Mouse (Mus musculus): ENCODE measurements around the gene Rnase13. TPM values are rescaled to one million over a fixed set of nuclear protein-coding genes. Genes with fewer than 3 reads are reported as not detected.
A peak's percentile ranks its signal among the peaks of the same experiment; 100 is the strongest.

Gene Rnase13
- polyA plus RNA-seq, 1 experiment from 2014 or later = not detected

- H3K27me3 ChIP-seq (ENCODE audit: control insufficient read depth, insufficient read depth, low read length) = no peaks in the 10 kb centered on the region
- DNase-seq (ENCODE audit: low spot score) = no peak
- no peak overlapping the region for H3K9ac ChIP-seq (ENCODE audit: low read length)
- no peak overlapping the region for H3K4me3 ChIP-seq (ENCODE audit: low read depth, low read length)
- H3K9me3 ChIP-seq (ENCODE audit: control insufficient read depth, low read length) = no peaks in the 10 kb centered on the region
- ATAC-seq (ENCODE audit: insufficient read depth, low FRiP score, low TSS enrichment) = no peak
- H3K27ac ChIP-seq (ENCODE audit: low read depth, low read length) = no peak overlapping the region
- no peaks in the 10 kb centered on the region for H3K4me1 ChIP-seq (ENCODE audit: control insufficient read depth, insufficient read depth, low read length)
- 81% methylated on average over 4 of the region's 4 CpGs for WGBS
- no peaks in the 10 kb centered on the region for H3K36me3 ChIP-seq (ENCODE audit: control insufficient read depth, insufficient read depth, low read length)
- H3K4me2 ChIP-seq (ENCODE audit: low read depth) = no peak overlapping the region
These were observed 3.6 kb downstream of the Rnase13 start for GRCm38 (mm10) chr14:51918966-51919365.

GRCm38 (mm10) chr14:51918125-51918524 is 4.4 kb downstream of the Rnase13 start, which contains the start of gene Tppp2:
Gene Tppp2 (plus strand): TSS chr14:51918425.
- 91% methylated on average over 4 of the region's 4 CpGs for whole genome bisulfite sequencing
- Histone ChIP-seq H3K27me3 (ENCODE audit: control insufficient read depth, insufficient read depth, low read length) (peaks cover 4% of the 10 kb centered on the region; the same call in 1 of the 2 replicates), H3K4me3 (ENCODE audit: low read depth, low read length) (no peak within 1 kb of the TSS), H3K27ac (ENCODE audit: low read depth, low read length) (no peak within 1 kb of the TSS), H3K9ac (ENCODE audit: low read length) (no peak within 1 kb of the TSS), H3K4me2 (ENCODE audit: low read depth) (no peak within 1 kb of the TSS), H3K36me3 (ENCODE audit: control insufficient read depth, insufficient read depth, low read length) (no peaks in the 10 kb centered on the region), H3K4me1 (ENCODE audit: control insufficient read depth, insufficient read depth, low read length) (peaks cover 5% of the 10 kb centered on the region), H3K9me3 (ENCODE audit: control insufficient read depth, low read length) (no peaks in the 10 kb centered on the region)
- DNase-seq (ENCODE audit: low spot score) (no peak), ATAC-seq (ENCODE audit: insufficient read depth, low FRiP score, low TSS enrichment) (no peak)

GRCm38 (mm10) chr14:51916539-51916938 is 6.0 kb downstream of the Rnase13 start:
- Histone ChIP-seq H3K9ac (ENCODE audit: low read length) (no peak overlapping the region), H3K4me1 (ENCODE audit: control insufficient read depth, insufficient read depth, low read length) (peaks cover 5% of the 10 kb centered on the region), H3K36me3 (ENCODE audit: control insufficient read depth, insufficient read depth, low read length) (no peaks in the 10 kb centered on the region), H3K27ac (ENCODE audit: low read depth, low read length) (no peak overlapping the region), H3K27me3 (ENCODE audit: control insufficient read depth, insufficient read depth, low read length) (peaks cover 4% of the 10 kb centered on the region; the same call in 1 of the 2 replicates), H3K9me3 (ENCODE audit: control insufficient read depth, low read length) (no peaks in the 10 kb centered on the region), H3K4me2 (ENCODE audit: low read depth) (no peak overlapping the region), H3K4me3 (ENCODE audit: low read depth, low read length) (no peak overlapping the region)
- 87% methylated on average over 4 of the region's 4 CpGs for WGBS
- DNase-seq (ENCODE audit: low spot score) (no peak), ATAC-seq (ENCODE audit: insufficient read depth, low FRiP score, low TSS enrichment) (no peak)

GRCm38 (mm10) chr14:51915030-51915429 is 7.5 kb downstream of the Rnase13 start:
- 46% methylated on average over 3 of the region's 3 CpGs for WGBS
- Histone ChIP-seq H3K27ac (ENCODE audit: low read depth, low read length) (no peak overlapping the region), H3K4me3 (ENCODE audit: low read depth, low read length) (no peak overlapping the region), H3K4me2 (ENCODE audit: low read depth) (no peak overlapping the region), H3K4me1 (ENCODE audit: control insufficient read depth, insufficient read depth, low read length) (peaks cover 5% of the 10 kb centered on the region), H3K36me3 (ENCODE audit: control insufficient read depth, insufficient read depth, low read length) (no peaks in the 10 kb centered on the region), H3K27me3 (ENCODE audit: control insufficient read depth, insufficient read depth, low read length) (peaks cover 4% of the 10 kb centered on the region; the same call in 1 of the 2 replicates), H3K9me3 (ENCODE audit: control insufficient read depth, low read length) (no peaks in the 10 kb centered on the region), H3K9ac (ENCODE audit: low read length) (no peak overlapping the region)
- ATAC-seq (ENCODE audit: insufficient read depth, low FRiP score, low TSS enrichment) (no peak), DNase-seq (ENCODE audit: low spot score) (no peak)

- peak; percentile 55 for ATAC-seq (ENCODE audit: insufficient read depth, low FRiP score, low TSS enrichment)
- H3K36me3 ChIP-seq (ENCODE audit: control insufficient read depth, insufficient read depth, low read length) = no peaks in the 10 kb centered on the region
These were observed 8.4 kb downstream of the Rnase13 start, which contains the start of gene Ndrg2 for GRCm38 (mm10) chr14:51913960-51914762. Gene Ndrg2 (minus strand): TSS chr14:51914158.

GRCm38 (mm10) chr14:51913062-51913959 is 9.3 kb downstream of the Rnase13 start:
- Histone ChIP-seq H3K9ac (ENCODE audit: low read length) (peak overlapping the region; percentile 60), H3K27me3 (ENCODE audit: control insufficient read depth, insufficient read depth, low read length) (peaks cover 4% of the 10 kb centered on the region; the same call in 1 of the 2 replicates), H3K4me2 (ENCODE audit: low read depth) (peak overlapping the region; percentile 100), H3K36me3 (ENCODE audit: control insufficient read depth, insufficient read depth, low read length) (no peaks in the 10 kb centered on the region), H3K4me1 (ENCODE audit: control insufficient read depth, insufficient read depth, low read length) (peaks cover 5% of the 10 kb centered on the region), H3K27ac (ENCODE audit: low read depth, low read length) (no peak overlapping the region), H3K4me3 (ENCODE audit: low read depth, low read length) (peak overlapping the region; percentile 58), H3K9me3 (ENCODE audit: control insufficient read depth, low read length) (no peaks in the 10 kb centered on the region)
- DNase-seq (ENCODE audit: low spot score) (peak; percentile 44), ATAC-seq (ENCODE audit: insufficient read depth, low FRiP score, low TSS enrichment) (peak; percentile 58)
- under 1% methylated on average over 56 of the region's 58 CpGs for WGBS

More at GRCm38 (mm10) chr14:51913960-51914762, 8.4 kb downstream of the Rnase13 start, which contains the start of gene Ndrg2:
- Histone ChIP-seq H3K9ac (ENCODE audit: low read length) (peak within 1 kb of the TSS; percentile 60), H3K9me3 (ENCODE audit: control insufficient read depth, low read length) (no peaks in the 10 kb centered on the region), H3K27me3 (ENCODE audit: control insufficient read depth, insufficient read depth, low read length) (peaks cover 4% of the 10 kb centered on the region; the same call in 1 of the 2 replicates), H3K4me1 (ENCODE audit: control insufficient read depth, insufficient read depth, low read length) (peaks cover 5% of the 10 kb centered on the region), H3K4me2 (ENCODE audit: low read depth) (peak within 1 kb of the TSS; percentile 100), H3K27ac (ENCODE audit: low read depth, low read length) (no peak within 1 kb of the TSS), H3K4me3 (ENCODE audit: low read depth, low read length) (peak within 1 kb of the TSS; percentile 58)
- 2% methylated on average over 20 of the region's 23 CpGs for WGBS
- peak; percentile 23 for DNase-seq (ENCODE audit: low spot score)

- H3K4me2 ChIP-seq (ENCODE audit: low read depth) = peak overlapping the region; percentile 100
- WGBS = 7% methylated on average over 14 of the region's 14 CpGs
- H3K4me1 ChIP-seq (ENCODE audit: control insufficient read depth, insufficient read depth, low read length) = peaks cover 5% of the 10 kb centered on the region
- peaks cover 4% of the 10 kb centered on the region; the same call in 1 of the 2 replicates for H3K27me3 ChIP-seq (ENCODE audit: control insufficient read depth, insufficient read depth, low read length)
- H3K4me3 ChIP-seq (ENCODE audit: low read depth, low read length) = peak overlapping the region; percentile 58
- no peaks in the 10 kb centered on the region for H3K36me3 ChIP-seq (ENCODE audit: control insufficient read depth, insufficient read depth, low read length)
- H3K9ac ChIP-seq (ENCODE audit: low read length) = peak overlapping the region; percentile 60
- DNase-seq (ENCODE audit: low spot score) (no peak), ATAC-seq (ENCODE audit: insufficient read depth, low FRiP score, low TSS enrichment) (peak; percentile 50; the same call in 1 of the 2 replicates)
- H3K27ac ChIP-seq (ENCODE audit: low read depth, low read length) = no peak overlapping the region
- no peaks in the 10 kb centered on the region for H3K9me3 ChIP-seq (ENCODE audit: control insufficient read depth, low read length)
These were observed 10.0 kb downstream of the Rnase13 start for GRCm38 (mm10) chr14:51912391-51913061.

GRCm38 (mm10) chr14:51911301-51911700 is 11.3 kb downstream of the Rnase13 start:
- no peak overlapping the region for H3K27ac ChIP-seq (ENCODE audit: low read depth, low read length)
- ATAC-seq (ENCODE audit: insufficient read depth, low FRiP score, low TSS enrichment) (no peak), DNase-seq (ENCODE audit: low spot score) (no peak)
- no peaks in the 10 kb centered on the region for H3K9me3 ChIP-seq (ENCODE audit: control insufficient read depth, low read length)
- H3K9ac ChIP-seq (ENCODE audit: low read length) = no peak overlapping the region
- H3K27me3 ChIP-seq (ENCODE audit: control insufficient read depth, insufficient read depth, low read length) = peaks cover 4% of the 10 kb centered on the region; the same call in 1 of the 2 replicates
- 85% methylated on average over 10 of the region's 10 CpGs for WGBS
- no peak overlapping the region for H3K4me3 ChIP-seq (ENCODE audit: low read depth, low read length)
- no peaks in the 10 kb centered on the region for H3K36me3 ChIP-seq (ENCODE audit: control insufficient read depth, insufficient read depth, low read length)
- peaks cover 5% of the 10 kb centered on the region for H3K4me1 ChIP-seq (ENCODE audit: control insufficient read depth, insufficient read depth, low read length)
- no peak overlapping the region for H3K4me2 ChIP-seq (ENCODE audit: low read depth)
